In the genomic region with DNA sequence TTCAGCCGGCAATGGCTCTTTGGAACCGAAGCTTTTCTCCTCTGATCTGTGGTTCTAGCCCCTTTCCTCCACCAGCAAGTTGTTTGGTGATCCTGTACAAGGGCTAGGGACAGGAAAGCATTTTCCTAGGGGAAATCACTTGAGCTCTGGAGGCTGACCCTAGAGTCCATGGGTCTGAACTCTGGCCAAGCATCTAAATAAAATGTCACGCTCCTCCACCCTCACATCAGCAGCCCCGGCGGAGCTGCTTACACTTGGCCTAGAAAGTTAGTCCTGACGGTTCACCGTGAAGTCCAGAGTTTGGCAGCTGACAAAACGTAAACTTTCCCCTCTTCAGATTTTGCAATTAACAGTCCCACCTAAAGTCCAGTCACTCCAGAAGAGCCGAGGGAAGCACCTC, we compare ENCODE assay signal across 10 mouse cellular contexts.
DNase-seq lines count a peak whose midpoint lies in the region; ATAC-seq and TF ChIP-seq lines count a peak whose summit lies in the region.
"Had no signal": no experiment of that assay in that cellular context is flagged by ENCODE, and none has a peak within 500 bp of the region (broad histone marks: within the 10 kb centered on the region; RNA-seq: fewer than 3 reads in every experiment).

No protein-coding gene starts in this region.

- no peaks in the 10 kb centered on the region for H3K9me3 ChIP-seq in heart, embryonic 16.5 days (replicated peaks; ENCODE audit: control insufficient read depth, low read length)
- no peaks in the 10 kb centered on the region for H3K9me3 ChIP-seq in kidney, embryonic 15.5 days (replicated peaks)
- no peaks in the 10 kb centered on the region for H3K9me3 ChIP-seq in midbrain, embryonic 16.5 days (replicated peaks; ENCODE audit: control insufficient read depth, low read length, poor library complexity, severe bottlenecking)
- H3K9me3 ChIP-seq: hindbrain, embryonic 12.5 days had no signal

- H3K36me3 ChIP-seq in heart, embryonic 16.5 days (ENCODE audit: control insufficient read depth, insufficient read depth), result peaks cover 4% of the 10 kb centered on the region; the same call in 1 of the 2 replicates
- H3K36me3 ChIP-seq in kidney, embryonic 15.5 days, result no peaks in the 10 kb centered on the region
- H3K36me3 ChIP-seq in midbrain, embryonic 16.5 days (ENCODE audit: control insufficient read depth, insufficient read depth, low read length), result no peaks in the 10 kb centered on the region
- H3K36me3 ChIP-seq: hindbrain, embryonic 12.5 days had no signal

- H3K27ac ChIP-seq in layer of hippocampus, adult 2 months, result peak overlapping the region; percentile 64
- H3K27ac ChIP-seq in heart, embryonic 16.5 days (ENCODE audit: low read length), result peak overlapping the region; percentile 57
- H3K27ac ChIP-seq in kidney, embryonic 15.5 days, result peak overlapping the region; percentile 34
- H3K27ac ChIP-seq in midbrain, embryonic 16.5 days (ENCODE audit: low read length), result no peak overlapping the region
- H3K27ac ChIP-seq: hindbrain, embryonic 12.5 days had no signal

- no peak overlapping the region for H3K9ac ChIP-seq in heart, embryonic 16.5 days (ENCODE audit: low read length)
- no peak overlapping the region for H3K9ac ChIP-seq in kidney, embryonic 15.5 days
- H3K9ac ChIP-seq in midbrain, embryonic 16.5 days (ENCODE audit: low read depth, low read length), result no peak overlapping the region
- H3K9ac ChIP-seq: hindbrain, embryonic 12.5 days had no signal

- DNase-seq in layer of hippocampus, adult 2 months (ENCODE audit: low spot score in 2 of 2), result no peak
- DNase-seq in layer of hippocampus, adult 9-10 months (ENCODE audit: low spot score), result no peak
- DNase-seq in lung, postnatal 25 days (ENCODE audit: low spot score), result peak; percentile 18
- no peak for DNase-seq in embryo, embryonic 11 days

- WGBS in heart, embryonic 16.5 days, result 63% methylated on average over 9 of the region's 9 CpGs
- 34% methylated on average over 9 of the region's 9 CpGs for WGBS in kidney, embryonic 15.5 days
- 86% methylated on average over 9 of the region's 9 CpGs for WGBS in midbrain, embryonic 16.5 days

- H3K4me3 ChIP-seq in layer of hippocampus, adult 2 months, result no peak overlapping the region
- H3K4me3 ChIP-seq in heart, embryonic 16.5 days (ENCODE audit: low read length), result no peak overlapping the region
- H3K4me3 ChIP-seq in kidney, embryonic 15.5 days (replicated peaks), result no peak overlapping the region
- no peak overlapping the region for H3K4me3 ChIP-seq in midbrain, embryonic 16.5 days (ENCODE audit: low read depth, low read length)
- H3K4me3 ChIP-seq: hindbrain, embryonic 12.5 days had no signal

- TF ChIP-seq CTCF in layer of hippocampus, adult 2 months (conservative IDR thresholded peaks at IDR 0.05), result no peak

- H3K4me2 ChIP-seq in heart, embryonic 16.5 days (ENCODE audit: low read depth, low read length), result no peak overlapping the region
- H3K4me2 ChIP-seq in kidney, embryonic 15.5 days, result no peak overlapping the region
- H3K4me2 ChIP-seq in midbrain, embryonic 16.5 days (ENCODE audit: low read length), result no peak overlapping the region
- H3K4me2 ChIP-seq: hindbrain, embryonic 12.5 days; midbrain, embryonic 11.5 days had no signal

- no peaks in the 10 kb centered on the region for H3K27me3 ChIP-seq in heart, embryonic 16.5 days (ENCODE audit: control insufficient read depth, insufficient read depth, low read length)
- H3K27me3 ChIP-seq in kidney, embryonic 15.5 days, result no peaks in the 10 kb centered on the region
- H3K27me3 ChIP-seq in midbrain, embryonic 16.5 days (ENCODE audit: control insufficient read depth, insufficient read depth, low read depth, low read length), result no peaks in the 10 kb centered on the region
- H3K27me3 ChIP-seq: hindbrain, embryonic 12.5 days had no signal

- peaks cover 12% of the 10 kb centered on the region for H3K4me1 ChIP-seq in heart, embryonic 16.5 days (ENCODE audit: control insufficient read depth, insufficient read depth, low read length)
- peaks cover 26% of the 10 kb centered on the region for H3K4me1 ChIP-seq in kidney, embryonic 15.5 days
- peaks cover 9% of the 10 kb centered on the region for H3K4me1 ChIP-seq in midbrain, embryonic 16.5 days (ENCODE audit: control insufficient read depth, insufficient read depth, low read length)

- no peak for ATAC-seq in heart, embryonic 16.5 days (replicated peaks; ENCODE audit: extremely low read depth, insufficient read depth, low FRiP score)
- no peak for ATAC-seq in kidney, embryonic 15.5 days (replicated peaks; ENCODE audit: low FRiP score)
- ATAC-seq in midbrain, embryonic 16.5 days, result no peak
- ATAC-seq: forebrain, embryonic 14.5 days had no signal
